ENCODE assay signal across 8 mouse cellular contexts in genomic region chr1:63659591-63659990, GRCm38 (mm10). TPM values are rescaled to one million over a fixed set of nuclear protein-coding genes. Genes with fewer than 3 reads are reported as not detected.
DNase-seq lines count a peak whose midpoint lies in the region; ATAC-seq and TF ChIP-seq lines count a peak whose summit lies in the region.
"Had no signal": no experiment of that assay in that cellular context is flagged by ENCODE, and none has a peak within 500 bp of the region (broad histone marks: within the 10 kb centered on the region; RNA-seq: fewer than 3 reads in every experiment).

No protein-coding gene starts in this region.

- H3K4me3 ChIP-seq in intestine, embryonic 14.5 days (ENCODE audit: low read depth, low read length) = no peak overlapping the region
- H3K4me3 ChIP-seq in limb, embryonic 14.5 days (replicated peaks; ENCODE audit: low read length) = no peak overlapping the region

- ATAC-seq in intestine, embryonic 14.5 days (replicated peaks; ENCODE audit: low FRiP score, low TSS enrichment, low read depth) = no peak
- peak; percentile 55; the same call in 1 of the 2 replicates for ATAC-seq in limb, embryonic 14.5 days (ENCODE audit: low FRiP score, low read depth)

- DNase-seq in 416B (ENCODE audit: low read depth) = peak; percentile 75
- peak; percentile 54 to 59 for DNase-seq in B cell, adult 2 months
- DNase-seq in adrenal gland, postnatal 36 days = peak; percentile 17 to 22
- DNase-seq in fibroblast of lung, adult 2 months (ENCODE audit: low read depth) = peak; percentile 49
- peak; percentile 68 for DNase-seq in intestine, embryonic 14.5 days (ENCODE audit: low spot score)
- DNase-seq in limb, embryonic 14.5 days (ENCODE audit: low spot score) = peak; percentile 88
- peak; percentile 50 for DNase-seq in retina, adult 2 months (ENCODE audit: low read depth, low spot score)

- H3K27me3 ChIP-seq in intestine, embryonic 14.5 days (replicated peaks; ENCODE audit: control insufficient read depth, insufficient read depth, low read length) = no peaks in the 10 kb centered on the region
- no peaks in the 10 kb centered on the region for H3K27me3 ChIP-seq in limb, embryonic 14.5 days (ENCODE audit: control insufficient read depth, insufficient read depth, low read length)

- no peaks in the 10 kb centered on the region for H3K4me1 ChIP-seq in intestine, embryonic 14.5 days (replicated peaks; ENCODE audit: control insufficient read depth, insufficient read depth, low read length)
- no peaks in the 10 kb centered on the region for H3K4me1 ChIP-seq in limb, embryonic 14.5 days (ENCODE audit: control insufficient read depth, insufficient read depth, low read length)

- H3K4me2 ChIP-seq in intestine, embryonic 14.5 days (ENCODE audit: low read length) = no peak overlapping the region
- no peak overlapping the region for H3K4me2 ChIP-seq in limb, embryonic 14.5 days (replicated peaks; ENCODE audit: low read depth, low read length, severe bottlenecking)

- WGBS in intestine, embryonic 14.5 days = 1% methylated on average over 7 of the region's 7 CpGs
- WGBS in limb, embryonic 14.5 days = under 1% methylated on average over 7 of the region's 7 CpGs

- no peak for TF ChIP-seq POLR2A in limb, embryonic 14.5 days (IDR thresholded peaks at IDR 0.05; ENCODE audit: borderline replicate concordance, extremely low read depth, insufficient read depth, insufficient read length)

- no peak overlapping the region for H3K9ac ChIP-seq in intestine, embryonic 14.5 days (ENCODE audit: low read length)
- H3K9ac ChIP-seq in limb, embryonic 14.5 days (ENCODE audit: low read depth, low read length, severe bottlenecking) = no peak overlapping the region

- no peak overlapping the region for H3K27ac ChIP-seq in intestine, embryonic 14.5 days (ENCODE audit: low read depth)
- H3K27ac ChIP-seq in limb, embryonic 14.5 days (replicated peaks; ENCODE audit: low read depth, low read length) = no peak overlapping the region

- no peaks in the 10 kb centered on the region for H3K9me3 ChIP-seq in intestine, embryonic 14.5 days (ENCODE audit: control insufficient read depth, low read length)
- H3K9me3 ChIP-seq in limb, embryonic 14.5 days (ENCODE audit: control insufficient read depth, low read length) = no peaks in the 10 kb centered on the region

- H3K36me3 ChIP-seq in intestine, embryonic 14.5 days (ENCODE audit: control insufficient read depth, insufficient read depth, low read length) = no peaks in the 10 kb centered on the region
- H3K36me3 ChIP-seq in limb, embryonic 14.5 days (ENCODE audit: control insufficient read depth, insufficient read depth, low read length) = no peaks in the 10 kb centered on the region

RNA-seq across cellular contexts. Expression of gene Dytn, which starts 27.1 kb away (rescaled TPM):
- not detected for total RNA-seq in adrenal gland, postnatal 36 days (2021)
- polyA plus RNA-seq in intestine, embryonic 14.5 days (2014; fragmentation: Nextera tagmentation; extraction: Ambion mirVana) = not detected in 2 replicates
- not detected in 2 replicates for polyA plus RNA-seq in limb, embryonic 14.5 days (2012; rRNA removed)
- not detected in 2 replicates for polyA plus RNA-seq in limb, embryonic 14.5 days (2014; fragmentation: Nextera tagmentation; extraction: Ambion mirVana)
- total RNA-seq: layer of hippocampus, postnatal 25 days had no signal

RNA-seq across cellular contexts. Expression of gene Gm39653, which starts 43.8 kb away (rescaled TPM):
- total RNA-seq in adrenal gland, postnatal 36 days (2021) = not detected
- polyA plus RNA-seq in intestine, embryonic 14.5 days (2014; fragmentation: Nextera tagmentation; extraction: Ambion mirVana) = not detected in 2 replicates
- not detected in 2 replicates for polyA plus RNA-seq in limb, embryonic 14.5 days (2012; rRNA removed)
- not detected in 2 replicates for polyA plus RNA-seq in limb, embryonic 14.5 days (2014; fragmentation: Nextera tagmentation; extraction: Ambion mirVana)
- total RNA-seq: layer of hippocampus, postnatal 25 days had no signal

Comparison
In these comparisons a context has a peak if more than half of its experiments do, and no peak if none do; other contexts are left out.
1. DNase-seq: peak in every context shown above with its lines; median percentile 88 in limb, embryonic 14.5 days; 75 in 416B; 68 in intestine, embryonic 14.5 days; 56 in B cell, adult 2 months; 50 in retina, adult 2 months; 49 in fibroblast of lung, adult 2 months; 20 in adrenal gland, postnatal 36 days.